Mouse (Mus musculus) MEL (cell line): Measurements from ENCODE around the gene Icam5.
A peak's percentile ranks its signal among the peaks of the same experiment; 100 is the strongest.

Experiments
- CTCF ChIP-seq, 3 experiments: IDR thresholded peaks in 2 of 3; conservative IDR thresholded peaks in 1 of 3; 2 replicates each; pipeline ENCODE4 v1.5.1; 2011 to 2012; ENCODE audit warnings: low read length in 3 of 3, low read depth in 2 of 3, mild to moderate bottlenecking in 2 of 3, improper control_type of control experiment in 1 of 3, inconsistent platforms in 1 of 3, mixed read lengths in 1 of 3, moderate library complexity in 1 of 3; ENCODE audit not compliant: control insufficient read depth in 1 of 3, insufficient read depth in 1 of 3, poor library complexity in 1 of 3, severe bottlenecking in 1 of 3
- POLR2A ChIP-seq, 2 experiments: IDR thresholded peaks; 2 replicates each; pipeline ENCODE4 v1.6.1; 2011 to 2012; ENCODE audit warnings: low read length in 2 of 2, mild to moderate bottlenecking in 2 of 2, control low read depth in 1 of 2, improper control_type of control experiment in 1 of 2, low read depth in 1 of 2, moderate library complexity in 1 of 2; ENCODE audit not compliant: control insufficient read depth in 1 of 2, insufficient read depth in 1 of 2, poor library complexity in 1 of 2

- TF ChIP-seq POLR2A (IDR thresholded peaks at IDR 0.05; ENCODE audit: control insufficient read depth in 1 of 2, insufficient read depth in 1 of 2, low read depth in 1 of 2, low read length in 2 of 2, poor library complexity in 1 of 2) (no peak), CTCF (IDR thresholded peaks at IDR 0.05 in 2 of 3, conservative IDR thresholded peaks at IDR 0.05 in 1 of 3; ENCODE audit: control insufficient read depth in 1 of 3, insufficient read depth in 1 of 3, low read depth in 2 of 3, low read length in 3 of 3, poor library complexity in 1 of 3, severe bottlenecking in 1 of 3) (peak in 2 of 3 experiments; percentile 46 to 55; a peak in 4 of 6 replicates)
These were observed 31.1 kb upstream of the Icam5 start for GRCm38 (mm10) chr9:21000811-21001210.
